Mouse (Mus musculus) bone marrow, adult 2 months (tissue): ENCODE results near the gene Sys1. TPM values are rescaled to one million over a fixed set of nuclear protein-coding genes. Genes with fewer than 3 reads are reported as not detected.

Experiments used
- H3K27ac ChIP-seq: fragments of 200-500 bp; 2 replicates; pipeline ENCODE4 v1.5.1; 2012; ENCODE audit warnings: low read depth, mild to moderate bottlenecking, control low read depth, inconsistent platforms, low read length; ENCODE audit not compliant: control insufficient read depth, poor library complexity, insufficient read depth
- H3K4me1 ChIP-seq: fragments of 200-500 bp; 2 replicates; pipeline ENCODE4 v1.6.1; 2011; ENCODE audit warnings: low read length; ENCODE audit not compliant: control insufficient read depth, insufficient read depth
- H3K4me3 ChIP-seq: fragments of 200-500 bp; replicated peaks from 2 replicates; pipeline ENCODE3; 2011; ENCODE audit warnings: mild to moderate bottlenecking, low read depth, low read length, control low read depth; ENCODE audit not compliant: control insufficient read depth
- CTCF ChIP-seq: fragments of 200-500 bp; IDR thresholded peaks from 2 replicates; pipeline ENCODE4 v1.5.1; 2011; ENCODE audit warnings: low read length, control low read depth; ENCODE audit not compliant: control insufficient read depth, insufficient read depth
- POLR2A ChIP-seq: fragments of 200-500 bp; IDR thresholded peaks from 2 replicates; pipeline ENCODE4 v1.6.1; 2011; ENCODE audit warnings: low read depth, mild to moderate bottlenecking, control low read depth, low read length, borderline replicate concordance; ENCODE audit not compliant: control insufficient read depth
- WGBS: fragments of 180-500 bp; shearing (Covaris S2); methylation state at CpG from one replicate; pipeline ENCODE4 v1.1.7; 2018; 5-methylcytosine and 5-hydroxymethylcytosine counted together
- polyA plus RNA-seq: library from polyadenylated mRNA; stranded (reverse); fragments of >200 nt; gene quantifications from 2 replicates; pipeline ENCODE4 v1.2.4, GENCODE M21; 2011; ENCODE audit warnings: low replicate concordance; ENCODE audit not compliant: missing spikeins, insufficient read depth, insufficient read length

Gene Sys1
- polyA plus RNA-seq, 1 experiment, result 26.7 TPM

DNA sequence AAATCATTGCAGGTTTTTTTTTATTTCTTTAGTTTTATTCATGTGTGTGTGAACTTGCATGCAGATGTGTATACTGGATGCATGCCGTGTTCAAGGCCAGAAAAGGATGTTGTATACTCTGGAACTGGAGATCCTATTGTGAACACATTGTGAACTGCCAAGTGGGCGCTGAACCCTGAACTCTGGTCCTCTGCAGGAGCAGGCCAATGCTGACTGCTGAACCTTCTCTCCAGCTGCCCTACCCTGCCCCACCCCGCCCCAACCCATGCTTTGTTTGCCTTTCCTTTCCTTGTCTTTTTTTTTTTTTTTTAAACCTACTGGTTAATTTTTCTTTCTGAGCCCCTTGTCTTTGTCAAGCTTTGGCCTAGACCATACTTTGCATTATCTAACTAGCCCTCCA, 58.2 kb downstream of the Sys1 start:
- Histone ChIP-seq H3K27ac (no peak overlapping the region), H3K4me3 (no peak overlapping the region), H3K4me1 (no peaks in the 10 kb centered on the region)
- TF ChIP-seq CTCF (no peak), POLR2A (no peak)
- WGBS, result 85% methylated on average over 3 of the region's 3 CpGs

DNA sequence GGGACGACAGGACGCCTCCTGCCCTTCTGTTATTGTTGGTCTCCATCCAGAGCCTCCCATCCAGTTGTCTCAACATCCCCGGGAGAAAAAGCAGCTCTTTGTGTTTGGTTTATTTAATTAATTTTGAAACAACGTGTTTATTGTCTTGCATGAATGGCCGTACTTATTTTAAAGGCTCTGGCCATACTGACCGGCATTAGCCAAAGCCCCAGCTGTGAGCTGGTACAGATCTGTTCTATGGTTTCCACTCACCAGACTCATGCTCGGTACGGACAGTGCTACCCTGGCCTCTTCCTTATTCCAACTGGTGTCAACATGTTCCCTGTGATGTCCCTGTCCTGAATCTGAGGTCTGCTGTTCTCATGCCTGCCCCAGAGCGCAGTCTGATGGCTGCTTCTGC, 59.1 kb downstream of the Sys1 start:
- no peak overlapping the region for H3K4me3 ChIP-seq
- H3K27ac ChIP-seq, result no peak overlapping the region
- WGBS, result 82% methylated on average over 9 of the region's 9 CpGs
- TF ChIP-seq CTCF (no peak), POLR2A (no peak)
- peaks cover 3% of the 10 kb centered on the region; the same call in 1 of the 2 replicates for H3K4me1 ChIP-seq

DNA sequence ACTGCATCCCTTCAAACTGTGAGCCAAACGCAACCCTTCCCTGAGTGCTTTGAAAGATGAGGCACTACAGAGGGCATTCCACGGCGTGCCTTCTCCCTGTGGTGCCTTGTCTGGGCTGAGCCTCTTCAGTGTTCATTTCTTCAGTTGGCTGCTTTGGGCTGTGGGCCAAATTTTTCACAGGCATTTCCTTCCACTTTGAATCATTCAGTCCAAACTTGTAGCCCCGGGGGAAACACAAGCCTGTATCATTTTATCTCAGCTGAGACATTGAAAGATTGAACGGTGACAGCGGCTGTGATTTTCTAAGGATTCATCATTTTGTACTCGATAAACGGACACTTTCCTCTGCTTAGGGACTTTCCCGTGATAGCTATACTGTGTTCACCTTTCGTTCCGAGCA, 59.8 kb downstream of the Sys1 start:
- WGBS, result 77% methylated on average over 11 of the region's 11 CpGs
- H3K4me3 ChIP-seq, result no peak overlapping the region
- no peak for TF ChIP-seq CTCF
- TF ChIP-seq POLR2A, result no peak
- H3K4me1 ChIP-seq, result peaks cover 4% of the 10 kb centered on the region; the same call in 1 of the 2 replicates
- no peak overlapping the region for H3K27ac ChIP-seq

DNA sequence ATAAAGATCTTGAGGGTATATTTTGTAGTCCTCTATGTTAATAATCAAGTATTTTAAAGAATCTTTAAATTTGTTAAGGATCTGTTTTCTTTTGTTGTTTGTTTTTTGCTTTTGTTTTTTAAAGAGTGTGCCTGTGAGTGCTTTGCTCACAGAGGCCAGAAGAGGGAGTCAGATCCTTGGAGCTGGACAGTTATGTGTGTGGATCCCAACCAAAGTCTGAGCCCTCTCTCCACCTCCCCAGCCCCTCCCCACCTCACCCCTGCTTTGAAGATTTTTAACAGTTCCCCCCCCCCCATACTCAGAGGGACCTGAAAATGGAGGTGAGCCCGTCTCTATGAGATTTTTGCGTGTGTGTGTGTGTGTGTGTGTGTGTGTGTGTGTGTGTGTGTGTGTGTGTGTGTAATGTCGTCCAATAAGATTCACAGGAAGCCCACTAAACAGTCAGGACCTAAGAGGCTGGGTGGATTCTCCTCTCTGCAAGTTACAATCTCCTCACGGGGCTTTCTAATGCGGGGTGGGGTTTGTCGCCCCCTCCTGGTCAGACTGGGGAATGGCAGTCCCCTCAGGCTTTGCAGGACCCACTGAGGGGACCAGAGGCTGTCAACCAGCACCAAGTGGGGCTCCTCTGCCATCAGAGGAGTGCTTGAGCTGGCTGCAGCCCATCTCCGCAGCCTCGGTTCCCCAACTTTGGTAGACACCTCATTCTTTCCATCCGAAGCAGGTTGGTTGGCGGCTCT, 60.9 kb downstream of the Sys1 start:
- Histone ChIP-seq H3K27ac (no peak overlapping the region), H3K4me1 (peaks cover 4% of the 10 kb centered on the region; the same call in 1 of the 2 replicates), H3K4me3 (no peak overlapping the region)
- WGBS, result 50% methylated on average over 10 of the region's 10 CpGs
- no peak for TF ChIP-seq POLR2A
- peak; percentile 85 for TF ChIP-seq CTCF

DNA sequence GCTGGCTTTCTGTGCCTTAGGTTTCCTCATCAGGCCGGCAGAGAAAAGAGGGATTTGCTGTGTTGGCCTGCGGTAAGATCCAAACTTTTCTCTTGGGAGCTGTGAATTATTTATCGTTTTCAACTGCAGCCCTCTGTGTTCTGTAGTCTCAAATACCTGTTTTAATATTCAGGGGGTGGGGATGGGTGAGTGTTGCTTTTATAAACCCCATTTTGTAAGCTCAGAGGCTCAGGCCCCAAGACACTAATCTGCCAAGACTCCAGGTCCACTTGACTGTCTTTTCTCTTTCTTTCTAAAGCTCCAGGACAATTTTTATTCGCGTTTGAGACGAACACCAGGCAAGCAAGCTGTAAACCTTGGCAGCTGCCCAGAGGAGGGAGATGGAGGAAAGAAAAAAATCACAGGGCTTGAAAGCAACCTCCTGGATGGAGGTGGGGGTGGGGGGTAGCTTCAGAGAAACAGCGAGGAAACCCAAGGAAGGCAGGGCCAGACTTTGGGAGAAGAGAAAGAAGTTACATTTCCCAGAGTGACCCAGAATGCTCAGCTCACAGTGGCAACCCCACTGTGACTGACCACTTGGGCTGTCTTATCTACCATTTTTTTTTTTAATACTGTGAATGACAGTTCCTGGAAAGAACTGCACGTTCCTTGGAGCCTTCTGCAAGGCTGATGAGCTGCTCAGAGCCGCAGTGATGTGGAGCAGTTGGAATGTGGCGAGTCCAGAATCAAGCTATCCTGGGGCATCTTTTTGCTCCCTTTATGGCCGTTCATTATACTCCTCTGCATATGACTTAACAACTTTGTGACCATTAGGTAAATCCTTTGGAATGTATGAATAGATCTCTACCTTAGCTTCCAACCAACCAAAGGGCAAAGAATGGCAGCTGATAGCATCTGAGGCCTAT, 61.8 kb downstream of the Sys1 start:
- H3K27ac ChIP-seq, result no peak overlapping the region
- no peak for TF ChIP-seq POLR2A
- no peak for TF ChIP-seq CTCF
- 68% methylated on average over 11 of the region's 11 CpGs for WGBS
- H3K4me1 ChIP-seq, result peaks cover 7% of the 10 kb centered on the region; the same call in 1 of the 2 replicates
- no peak overlapping the region for H3K4me3 ChIP-seq

DNA sequence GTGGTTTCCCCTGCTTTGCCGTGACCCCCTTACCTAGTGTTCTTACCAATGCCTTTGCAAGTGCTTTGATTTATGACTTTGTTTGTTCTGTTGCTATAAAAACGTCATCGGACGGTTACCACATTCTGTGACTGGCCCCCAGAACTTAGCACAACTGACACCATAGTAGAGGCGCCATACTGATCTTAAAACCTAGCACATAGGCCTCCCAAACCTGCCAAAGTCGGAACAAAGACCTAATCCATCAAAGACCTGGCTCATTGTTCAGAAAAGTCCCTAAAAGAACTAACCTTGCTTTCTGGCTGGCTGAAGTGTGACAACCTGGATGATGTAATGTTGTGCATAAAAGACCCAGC, 62.4 kb downstream of the Sys1 start:
- no peak overlapping the region for H3K4me3 ChIP-seq
- 59% methylated on average over 6 of the region's 6 CpGs for WGBS
- H3K27ac ChIP-seq, result no peak overlapping the region

DNA sequence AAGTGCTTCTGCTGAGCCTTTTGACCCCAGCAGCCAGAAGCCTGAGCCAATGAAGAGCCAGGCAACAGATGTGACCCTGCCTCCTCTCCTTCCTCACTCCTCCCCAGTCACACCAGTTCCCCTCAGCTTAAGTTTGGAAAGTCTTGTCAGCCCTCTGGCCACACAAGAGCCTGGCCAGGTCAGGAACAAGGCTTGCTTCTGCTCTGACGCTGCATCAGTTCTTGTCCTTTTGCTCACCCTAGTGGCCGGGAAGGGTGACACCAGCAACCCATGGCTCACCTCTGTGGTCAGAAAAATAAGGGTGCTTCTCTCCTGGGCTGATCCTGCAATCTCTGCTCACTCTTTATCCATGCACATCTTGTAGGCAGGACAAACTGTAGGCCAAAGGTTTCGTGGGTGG, 64.0 kb downstream of the Sys1 start:
- peaks cover 9% of the 10 kb centered on the region; the same call in 1 of the 2 replicates for H3K4me1 ChIP-seq
- H3K27ac ChIP-seq, result peak overlapping the region; percentile 30; the same call in 1 of the 2 replicates
- 4% methylated on average over 3 of the region's 3 CpGs for whole genome bisulfite sequencing
- TF ChIP-seq POLR2A (no peak), CTCF (peak; percentile 89)
- H3K4me3 ChIP-seq, result no peak overlapping the region

More for the DNA sequence above, 62.4 kb downstream of the Sys1 start:
- TF ChIP-seq CTCF, result no peak
- TF ChIP-seq POLR2A, result no peak
- H3K4me1 ChIP-seq, result peaks cover 7% of the 10 kb centered on the region; the same call in 1 of the 2 replicates

DNA sequence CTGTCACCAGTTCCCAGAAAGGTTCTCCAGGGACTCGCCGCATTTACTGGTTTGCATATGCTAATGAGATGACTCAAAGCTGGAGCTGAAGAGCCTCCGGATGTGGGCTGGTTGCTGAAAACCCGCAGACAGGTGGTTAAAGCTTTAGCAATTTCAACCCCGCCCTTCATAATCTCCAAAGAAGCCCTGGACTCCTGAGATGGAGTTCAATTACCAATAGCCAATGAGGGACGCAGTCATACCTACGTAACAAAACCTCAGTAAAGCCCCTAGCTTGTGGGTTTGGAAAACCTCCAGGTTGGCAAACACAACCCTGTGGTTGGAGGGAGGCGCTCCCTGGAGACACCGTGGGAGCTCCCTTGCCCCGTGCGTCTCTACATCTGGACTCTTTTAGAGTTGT, 65.1 kb downstream of the Sys1 start:
- TF ChIP-seq POLR2A (no peak), CTCF (no peak)
- Histone ChIP-seq H3K27ac (peak overlapping the region; percentile 85), H3K4me1 (peaks cover 10% of the 10 kb centered on the region; the same call in 1 of the 2 replicates), H3K4me3 (no peak overlapping the region)
- under 1% methylated on average over 11 of the region's 11 CpGs for WGBS
